Mouse (Mus musculus): Measurements from ENCODE around the gene Pcp4l1.

Gene Pcp4l1

GRCm38 (mm10) chr1:171221281-171222193 lies 25.5 kb upstream of the Pcp4l1 start:
- no peak for DNase-seq (ENCODE audit: extremely low spot score, low read depth, low spot score)

GRCm38 (mm10) chr1:171220871-171221270 lies 24.8 kb upstream of the Pcp4l1 start:
- DNase-seq (ENCODE audit: extremely low spot score, low read depth, low spot score): peak; percentile 71

GRCm38 (mm10) chr1:171216241-171216955 lies 20.3 kb upstream of the Pcp4l1 start:
- no peak for DNase-seq (ENCODE audit: extremely low spot score, low read depth, low spot score)

GRCm38 (mm10) chr1:171213801-171214496 lies 17.9 kb upstream of the Pcp4l1 start, which contains the start of gene Nr1i3:
Gene Nr1i3, plus strand, starts transcription at chr1:171213970.
- DNase-seq (ENCODE audit: extremely low spot score, low read depth, low spot score): no peak

GRCm38 (mm10) chr1:171212854-171213253 lies 16.8 kb upstream of the Pcp4l1 start:
- DNase-seq (ENCODE audit: extremely low spot score, low read depth, low spot score): no peak

GRCm38 (mm10) chr1:171209409-171209808 lies 13.3 kb upstream of the Pcp4l1 start:
- DNase-seq (ENCODE audit: extremely low spot score, low read depth, low spot score): no peak

GRCm38 (mm10) chr1:171205704-171206493 lies 9.8 kb upstream of the Pcp4l1 start:
- DNase-seq (ENCODE audit: extremely low spot score, low read depth, low spot score): no peak

GRCm38 (mm10) chr1:171204249-171204644 lies 8.2 kb upstream of the Pcp4l1 start:
- no peak for DNase-seq (ENCODE audit: extremely low spot score, low read depth, low spot score)

GRCm38 (mm10) chr1:171203471-171204248 lies 7.6 kb upstream of the Pcp4l1 start:
- DNase-seq (ENCODE audit: extremely low spot score, low read depth, low spot score): no peak

- DNase-seq (ENCODE audit: extremely low spot score, low read depth, low spot score): no peak
Observed at GRCm38 (mm10) chr1:171200769-171201168, 4.7 kb upstream of the Pcp4l1 start.

GRCm38 (mm10) chr1:171199532-171199931 lies 3.5 kb upstream of the Pcp4l1 start:
- DNase-seq (ENCODE audit: extremely low spot score, low read depth, low spot score): no peak

- no peak for DNase-seq (ENCODE audit: extremely low spot score, low read depth, low spot score)
Observed at GRCm38 (mm10) chr1:171195046-171195822, 834 bp downstream of the Pcp4l1 start.

- no peak for DNase-seq (ENCODE audit: extremely low spot score, low read depth, low spot score)
Observed at GRCm38 (mm10) chr1:171193911-171194830, 1.9 kb downstream of the Pcp4l1 start.

GRCm38 (mm10) chr1:171193093-171193840 lies 2.8 kb downstream of the Pcp4l1 start:
- DNase-seq (ENCODE audit: extremely low spot score, low read depth, low spot score): no peak

- DNase-seq (ENCODE audit: extremely low spot score, low read depth, low spot score): no peak
Observed at GRCm38 (mm10) chr1:171192283-171192682, 3.8 kb downstream of the Pcp4l1 start.

GRCm38 (mm10) chr1:171190832-171191231 lies 5.2 kb downstream of the Pcp4l1 start:
- no peak for DNase-seq (ENCODE audit: extremely low spot score, low read depth, low spot score)

GRCm38 (mm10) chr1:171189476-171190114 lies 6.5 kb downstream of the Pcp4l1 start:
- DNase-seq (ENCODE audit: extremely low spot score, low read depth, low spot score): no peak

All from hindlimb bud, embryonic 11.5 days (tissue).